Mouse (Mus musculus) cerebellum, adult 2 months (tissue): Measurements from ENCODE around the gene Upf1.

ENCODE experiments used
- CTCF ChIP-seq: fragments of 200-500 bp; IDR thresholded peaks from 2 replicates; pipeline ENCODE4 v1.5.1; 2011; ENCODE audit warnings: low read depth, mild to moderate bottlenecking, control low read depth, low read length, moderate library complexity, borderline replicate concordance; ENCODE audit not compliant: insufficient read depth
- POLR2A ChIP-seq: fragments of 200-500 bp; IDR thresholded peaks from 2 replicates; pipeline ENCODE4 v1.6.1; 2011; ENCODE audit warnings: low read length, control low read depth, borderline replicate concordance; ENCODE audit not compliant: insufficient read depth

DNA sequence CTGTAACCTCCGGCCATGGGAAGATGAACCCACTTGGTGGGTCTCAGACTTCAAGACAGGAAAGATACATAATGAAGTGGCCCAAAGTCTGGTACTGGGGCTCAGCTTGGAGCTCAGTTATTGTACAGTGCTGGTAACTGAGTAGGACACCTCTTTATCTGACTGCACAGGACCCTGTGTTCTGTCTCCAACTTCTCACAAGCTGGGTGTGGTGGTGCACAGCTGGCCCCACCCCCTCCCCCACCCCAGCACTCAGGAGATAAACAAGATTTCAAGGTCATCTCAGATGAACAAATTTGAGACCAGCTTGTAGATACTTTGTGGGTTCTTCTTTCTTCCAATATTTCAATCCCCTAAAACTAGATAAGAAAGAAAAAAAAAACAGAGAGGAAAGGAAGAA lies 3.0 kb upstream of the Upf1 start:
- TF ChIP-seq POLR2A, result no peak
- TF ChIP-seq CTCF, result no peak
